In genomic region chr7:44591348-44592116, GRCm38 (mm10) we compare ENCODE assay signal across 8 mouse cellular contexts. TPM values are rescaled to one million over a fixed set of nuclear protein-coding genes. Genes with fewer than 3 reads are reported as not detected.
A peak's percentile ranks its signal among the peaks of the same experiment; 100 is the strongest.
DNase-seq lines count a peak whose midpoint lies in the region; ATAC-seq and TF ChIP-seq lines count a peak whose summit lies in the region.

No protein-coding gene starts in this region.

- no peak for ATAC-seq in embryonic facial prominence, embryonic 12.5 days (ENCODE audit: insufficient number of reproducible peaks, insufficient read depth, low FRiP score, low TSS enrichment)
- ATAC-seq in kidney, postnatal 0 days (replicated peaks; ENCODE audit: low FRiP score, low read depth), result no peak
- no peak for ATAC-seq in neural tube, embryonic 13.5 days (ENCODE audit: low read depth)

- peaks cover 29% of the 10 kb centered on the region for H3K4me1 ChIP-seq in embryonic facial prominence, embryonic 12.5 days
- H3K4me1 ChIP-seq in kidney, postnatal 0 days (replicated peaks; ENCODE audit: insufficient read depth, low read length), result peaks cover 3% of the 10 kb centered on the region; the same call in 1 of the 2 replicates
- peaks cover 74% of the 10 kb centered on the region for H3K4me1 ChIP-seq in neural tube, embryonic 13.5 days (replicated peaks)

- peak overlapping the region; percentile 62 for H3K4me3 ChIP-seq in embryonic facial prominence, embryonic 12.5 days
- peak overlapping the region; percentile 50 for H3K4me3 ChIP-seq in kidney, postnatal 0 days (replicated peaks; ENCODE audit: low read depth, low read length)
- H3K4me3 ChIP-seq in neural tube, embryonic 13.5 days, result peak overlapping the region; percentile 64

- H3K9ac ChIP-seq in embryonic facial prominence, embryonic 12.5 days, result peak overlapping the region; percentile 61; the same call in 1 of the 2 replicates
- peak overlapping the region; percentile 35; the same call in 1 of the 2 replicates for H3K9ac ChIP-seq in kidney, postnatal 0 days (ENCODE audit: low read depth, low read length)
- H3K9ac ChIP-seq in neural tube, embryonic 13.5 days, result peak overlapping the region; percentile 84

- no peak for TF ChIP-seq CTCF in kidney, postnatal 0 days (IDR thresholded peaks at IDR 0.05; ENCODE audit: low read depth)

- WGBS in embryonic facial prominence, embryonic 12.5 days, result under 1% methylated on average over 58 of the region's 60 CpGs
- WGBS in kidney, postnatal 0 days, result under 1% methylated on average over 47 of the region's 60 CpGs
- WGBS in neural tube, embryonic 13.5 days, result under 1% methylated on average over 59 of the region's 60 CpGs

- no peak overlapping the region for H3K27ac ChIP-seq in embryonic facial prominence, embryonic 12.5 days
- H3K27ac ChIP-seq in kidney, postnatal 0 days, result no peak overlapping the region
- peak overlapping the region; percentile 82 for H3K27ac ChIP-seq in neural tube, embryonic 13.5 days (replicated peaks)

- peak overlapping the region; percentile 100 for H3K4me2 ChIP-seq in embryonic facial prominence, embryonic 12.5 days (replicated peaks)
- peak overlapping the region; percentile 91 for H3K4me2 ChIP-seq in kidney, postnatal 0 days (ENCODE audit: low read length)
- peak overlapping the region; percentile 92 for H3K4me2 ChIP-seq in neural tube, embryonic 13.5 days

- DNase-seq in kidney, adult 11 months, result peak; percentile 32
- no peak for DNase-seq in kidney, adult 18-20 months
- peak; percentile 46 for DNase-seq in MN1 (ENCODE audit: low spot score)
- DNase-seq in kidney, postnatal 0 days (ENCODE audit: low spot score), result no peak
- DNase-seq in ovary, adult 18-20 months (ENCODE audit: low spot score), result no peak
- DNase-seq in thymus, postnatal 14 days, result no peak

- no peaks in the 10 kb centered on the region for H3K9me3 ChIP-seq in embryonic facial prominence, embryonic 12.5 days
- no peaks in the 10 kb centered on the region for H3K9me3 ChIP-seq in kidney, postnatal 0 days (replicated peaks; ENCODE audit: low read length)
- no peaks in the 10 kb centered on the region for H3K9me3 ChIP-seq in neural tube, embryonic 13.5 days

- H3K27me3 ChIP-seq in embryonic facial prominence, embryonic 12.5 days, result peaks cover 70% of the 10 kb centered on the region
- peaks cover 55% of the 10 kb centered on the region for H3K27me3 ChIP-seq in kidney, postnatal 0 days (ENCODE audit: insufficient read depth, low read length)
- H3K27me3 ChIP-seq in neural tube, embryonic 13.5 days, result peaks cover 39% of the 10 kb centered on the region

- H3K36me3 ChIP-seq in embryonic facial prominence, embryonic 12.5 days, result no peaks in the 10 kb centered on the region
- H3K36me3 ChIP-seq in kidney, postnatal 0 days (ENCODE audit: insufficient read depth, low read length), result no peaks in the 10 kb centered on the region
- H3K36me3 ChIP-seq in neural tube, embryonic 13.5 days, result peaks cover 11% of the 10 kb centered on the region

RNA-seq across cellular contexts. Expression of gene Kcnc3, which starts 1.1 kb away (rescaled TPM):
- polyA plus RNA-seq in embryonic facial prominence, embryonic 12.5 days (2016; fragmentation: Nextera tagmentation; extraction: Ambion mirVana), result 0.70 and 0.79 TPM in 2 replicates
- 0.26 and 0.30 TPM in 2 replicates for polyA plus RNA-seq in kidney, postnatal 0 days (2015; fragmentation: Nextera tagmentation; extraction: Ambion mirVana)
- polyA plus RNA-seq in neural tube, embryonic 13.5 days (2015; fragmentation: Nextera tagmentation; extraction: Ambion mirVana), result 4.7 and 5.2 TPM in 2 replicates

RNA-seq across cellular contexts. Expression of gene Napsa, which starts 19.4 kb away (rescaled TPM):
- 1.1 and 1.3 TPM in 2 replicates for polyA plus RNA-seq in embryonic facial prominence, embryonic 12.5 days (2016; fragmentation: Nextera tagmentation; extraction: Ambion mirVana)
- polyA plus RNA-seq in kidney, postnatal 0 days (2015; fragmentation: Nextera tagmentation; extraction: Ambion mirVana), result 376 and 408 TPM in 2 replicates
- 1.2 and 1.6 TPM in 2 replicates for polyA plus RNA-seq in neural tube, embryonic 13.5 days (2015; fragmentation: Nextera tagmentation; extraction: Ambion mirVana)

RNA-seq across cellular contexts. Expression of gene Nr1h2, which starts 37.8 kb away (rescaled TPM):
- polyA plus RNA-seq in embryonic facial prominence, embryonic 12.5 days (2016; fragmentation: Nextera tagmentation; extraction: Ambion mirVana), result 68.1 and 68.6 TPM in 2 replicates
- 80.6 and 83.0 TPM in 2 replicates for polyA plus RNA-seq in kidney, postnatal 0 days (2015; fragmentation: Nextera tagmentation; extraction: Ambion mirVana)
- 60.1 and 65.2 TPM in 2 replicates for polyA plus RNA-seq in neural tube, embryonic 13.5 days (2015; fragmentation: Nextera tagmentation; extraction: Ambion mirVana)

RNA-seq across cellular contexts. Expression of gene Pold1, which starts 42.9 kb away (rescaled TPM):
- polyA plus RNA-seq in embryonic facial prominence, embryonic 12.5 days (2016; fragmentation: Nextera tagmentation; extraction: Ambion mirVana), result 125 and 130 TPM in 2 replicates
- polyA plus RNA-seq in kidney, postnatal 0 days (2015; fragmentation: Nextera tagmentation; extraction: Ambion mirVana), result 38.0 and 45.9 TPM in 2 replicates
- polyA plus RNA-seq in neural tube, embryonic 13.5 days (2015; fragmentation: Nextera tagmentation; extraction: Ambion mirVana), result 22.5 and 22.7 TPM in 2 replicates

RNA-seq across cellular contexts. Expression of gene Spib, which starts 59.7 kb away (rescaled TPM):
- 0.10 TPM in 1 of 2 replicates, not detected in the other for polyA plus RNA-seq in embryonic facial prominence, embryonic 12.5 days (2016; fragmentation: Nextera tagmentation; extraction: Ambion mirVana)
- 0.04 and 0.14 TPM in 2 replicates for polyA plus RNA-seq in kidney, postnatal 0 days (2015; fragmentation: Nextera tagmentation; extraction: Ambion mirVana)
- polyA plus RNA-seq in neural tube, embryonic 13.5 days (2015; fragmentation: Nextera tagmentation; extraction: Ambion mirVana), result 0.13 TPM in 1 of 2 replicates, not detected in the other

Comparison
In these comparisons a context has a peak if more than half of its experiments do, and no peak if none do; other contexts are left out.
1. DNase-seq: peak in kidney, adult 11 months (single experiment) and MN1 (single experiment); none in kidney, adult 18-20 months (single experiment), kidney, postnatal 0 days (single experiment), ovary, adult 18-20 months (single experiment) and thymus, postnatal 14 days (single experiment).
2. RNA of gene Napsa, which starts 19.4 kb away (polyA plus RNA-seq): 376 to 408 TPM in kidney, postnatal 0 days; 1.2 to 1.6 TPM in neural tube, embryonic 13.5 days and 1.1 to 1.3 TPM in embryonic facial prominence, embryonic 12.5 days; every median in the first group is over 100 times any median in the second.
3. Peak in every context shown above with its lines, with median percentiles within 50 percentile points of each other: H3K4me2 ChIP-seq, H3K4me3 ChIP-seq and H3K9ac ChIP-seq.